29 mouse cellular contexts compared by ENCODE assay signal in the genomic region with DNA sequence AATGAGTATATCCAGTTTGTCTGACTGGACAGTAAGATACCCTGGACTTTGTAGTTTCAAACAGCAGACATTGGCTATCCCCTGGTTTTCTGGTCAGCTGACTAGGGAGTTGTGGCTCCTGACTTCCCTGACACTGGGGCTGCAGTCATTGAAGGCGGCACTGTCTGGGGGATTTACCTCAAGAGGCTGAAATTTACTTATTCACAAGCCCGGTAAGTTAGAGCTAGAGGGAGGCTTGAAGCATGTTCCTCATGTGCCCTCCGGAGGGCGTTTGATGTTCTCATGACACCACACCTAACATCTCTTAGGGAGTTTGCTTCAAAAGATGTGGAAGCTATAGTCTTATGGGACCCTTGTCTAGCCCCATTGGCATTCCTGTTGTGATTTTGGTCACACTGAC. TPM values are rescaled to one million over a fixed set of nuclear protein-coding genes. Genes with fewer than 3 reads are reported as not detected.
DNase-seq lines count a peak whose midpoint lies in the region; ATAC-seq and TF ChIP-seq lines count a peak whose summit lies in the region.
"Had no signal": no experiment of that assay in that cellular context is flagged by ENCODE, and none has a peak within 500 bp of the region (broad histone marks: within the 10 kb centered on the region; RNA-seq: fewer than 3 reads in every experiment).

No protein-coding gene starts in this region.

- no peak for TF ChIP-seq CTCF in hindbrain, postnatal 0 days (IDR thresholded peaks at IDR 0.05; ENCODE audit: low read depth)
- TF ChIP-seq CTCF in thymus, adult 2 months (IDR thresholded peaks at IDR 0.05; ENCODE audit: borderline replicate concordance, control insufficient read depth, extremely low read depth, insufficient read depth, low read length, poor library complexity): no peak

- ATAC-seq in hindbrain, postnatal 0 days: peak; percentile 24; the same call in 1 of the 2 replicates
- ATAC-seq in hindbrain, embryonic 16.5 days: no peak
- ATAC-seq in activated CD4-positive, CD25-positive, alpha-beta regulatory T cell, adult 4 months: peak; percentile 27
- ATAC-seq: forebrain, embryonic 15.5 days had no signal

- H3K27ac ChIP-seq in hindbrain, postnatal 0 days: no peak overlapping the region
- no peak overlapping the region for H3K27ac ChIP-seq in hindbrain, embryonic 16.5 days (ENCODE audit: low read depth, low read length)
- no peak overlapping the region for H3K27ac ChIP-seq in thymus, adult 2 months (ENCODE audit: control insufficient read depth, insufficient read depth, low read length)
- H3K27ac ChIP-seq: embryonic facial prominence, embryonic 15.5 days; forebrain, embryonic 15.5 days; heart, embryonic 13.5 days; hindbrain, embryonic 14.5 days; kidney, embryonic 15.5 days; midbrain, embryonic 12.5 days had no signal

- H3K36me3 ChIP-seq in hindbrain, postnatal 0 days (ENCODE audit: insufficient read depth, low read length): peaks cover 16% of the 10 kb centered on the region; the same call in 1 of the 2 replicates
- peaks cover 7% of the 10 kb centered on the region; the same call in 1 of the 2 replicates for H3K36me3 ChIP-seq in hindbrain, embryonic 16.5 days (ENCODE audit: control insufficient read depth, insufficient read depth, low read length)
- H3K36me3 ChIP-seq in thymus, adult 2 months (ENCODE audit: control insufficient read depth, insufficient read depth, low read length): peaks cover 17% of the 10 kb centered on the region; the same call in 1 of the 2 replicates

- no peaks in the 10 kb centered on the region for H3K4me1 ChIP-seq in hindbrain, postnatal 0 days (ENCODE audit: insufficient read depth, low read length)
- no peaks in the 10 kb centered on the region for H3K4me1 ChIP-seq in hindbrain, embryonic 16.5 days (ENCODE audit: control insufficient read depth, insufficient read depth, low read depth, low read length)
- H3K4me1 ChIP-seq in thymus, adult 2 months (replicated peaks; ENCODE audit: control insufficient read depth, insufficient read depth, low read length): peaks cover 28% of the 10 kb centered on the region
- H3K4me1 ChIP-seq: forebrain, embryonic 15.5 days had no signal

- TF ChIP-seq POLR2A in thymus, adult 2 months (IDR thresholded peaks at IDR 0.05; ENCODE audit: control insufficient read depth, extremely low read depth, insufficient read depth, low read length, poor library complexity): no peak

- DNase-seq in hindbrain, postnatal 0 days (ENCODE audit: low spot score): no peak
- peak; percentile 35 for DNase-seq in thymus, postnatal 0 days (ENCODE audit: low spot score)
- no peak for DNase-seq in thymus, adult 2 months
- DNase-seq in adrenal gland, adult (ENCODE audit: inconsistent age in 2 of 2, low spot score in 1 of 2): no peak
- no peak for DNase-seq in kidney, postnatal 25 days
- DNase-seq in Muller cell, postnatal 12 days (ENCODE audit: inconsistent ontology term): no peak
- DNase-seq: adrenal gland, postnatal 36 days; cerebellum, adult 11 months; cerebellum, adult 9-11 months; gastrocnemius, postnatal 25 days; heart, adult 18-20 months; heart, postnatal 36 days; kidney, adult 11 months; lung, adult 18-20 months; lung, postnatal 14 days; right cerebral cortex, postnatal 25 days; spleen, adult 18-20 months; thymus, postnatal 36 days had no signal

- no peaks in the 10 kb centered on the region for H3K27me3 ChIP-seq in hindbrain, postnatal 0 days (ENCODE audit: insufficient read depth, low read length)
- H3K27me3 ChIP-seq in hindbrain, embryonic 16.5 days (replicated peaks; ENCODE audit: control insufficient read depth, insufficient read depth, low read length): no peaks in the 10 kb centered on the region
- no peaks in the 10 kb centered on the region for H3K27me3 ChIP-seq in thymus, adult 2 months (ENCODE audit: control insufficient read depth, insufficient read depth, low read length)
- H3K27me3 ChIP-seq: embryonic facial prominence, embryonic 15.5 days; forebrain, embryonic 15.5 days; heart, embryonic 13.5 days; kidney, embryonic 15.5 days; midbrain, embryonic 12.5 days had no signal

- H3K4me3 ChIP-seq in hindbrain, postnatal 0 days (ENCODE audit: low read length): no peak overlapping the region
- H3K4me3 ChIP-seq in hindbrain, embryonic 16.5 days (ENCODE audit: low read length): no peak overlapping the region
- no peak overlapping the region for H3K4me3 ChIP-seq in thymus, adult 2 months (ENCODE audit: control insufficient read depth, insufficient read depth, low read length)
- H3K4me3 ChIP-seq: embryonic facial prominence, embryonic 15.5 days; forebrain, embryonic 15.5 days; heart, embryonic 13.5 days; kidney, embryonic 15.5 days; midbrain, embryonic 12.5 days had no signal

- no peaks in the 10 kb centered on the region for H3K9me3 ChIP-seq in hindbrain, postnatal 0 days (ENCODE audit: low read length)
- H3K9me3 ChIP-seq in hindbrain, embryonic 16.5 days (ENCODE audit: control insufficient read depth, low read length): no peaks in the 10 kb centered on the region
- H3K9me3 ChIP-seq: embryonic facial prominence, embryonic 15.5 days; forebrain, embryonic 15.5 days; G1E; heart, embryonic 13.5 days; kidney, embryonic 15.5 days; midbrain, embryonic 12.5 days had no signal

- WGBS in hindbrain, postnatal 0 days: 82% methylated on average over 4 of the region's 4 CpGs
- whole genome bisulfite sequencing in hindbrain, embryonic 16.5 days: 83% methylated on average over 4 of the region's 4 CpGs
- 97% methylated on average over 4 of the region's 4 CpGs for WGBS in thymus, adult 2 months

- H3K9ac ChIP-seq in hindbrain, postnatal 0 days (replicated peaks; ENCODE audit: low read length): no peak overlapping the region
- H3K9ac ChIP-seq in hindbrain, embryonic 16.5 days (ENCODE audit: low read depth, low read length): no peak overlapping the region
- H3K9ac ChIP-seq: embryonic facial prominence, embryonic 15.5 days; forebrain, embryonic 15.5 days; heart, embryonic 13.5 days; hindbrain, embryonic 14.5 days; kidney, embryonic 15.5 days; midbrain, embryonic 12.5 days had no signal

- H3K4me2 ChIP-seq in hindbrain, postnatal 0 days (ENCODE audit: low read depth, low read length): no peak overlapping the region
- H3K4me2 ChIP-seq in hindbrain, embryonic 16.5 days (ENCODE audit: low read length): no peak overlapping the region
- H3K4me2 ChIP-seq: embryonic facial prominence, embryonic 15.5 days; forebrain, embryonic 15.5 days; heart, embryonic 13.5 days; hindbrain, embryonic 14.5 days; kidney, embryonic 15.5 days; midbrain, embryonic 12.5 days had no signal

RNA-seq across cellular contexts. Expression of a gene that starts 26.8 kb away (rescaled TPM):
- 43.7 and 54.5 TPM in 2 replicates for total RNA-seq in hindbrain, postnatal 0 days (2014; rRNA removed)
- 29.2 and 32.2 TPM in 2 replicates for polyA plus RNA-seq in hindbrain, postnatal 0 days (2015; fragmentation: Nextera tagmentation; extraction: Ambion mirVana)
- 35.7 and 38.8 TPM in 2 replicates for polyA plus RNA-seq in hindbrain, embryonic 16.5 days (2015; fragmentation: Nextera tagmentation; extraction: Ambion mirVana)
- 31.0 and 33.8 TPM in 2 replicates for polyA plus RNA-seq in thymus, postnatal 0 days (2015; fragmentation: Nextera tagmentation; extraction: Ambion mirVana)
- polyA plus RNA-seq in thymus, adult 2 months (2012; rRNA removed): 40.9 and 43.9 TPM in 2 replicates
- polyA plus RNA-seq in activated CD4-positive, CD25-positive, alpha-beta regulatory T cell, adult 4 months (2017; shearing (Covaris generic)): 10 to 100 TPM; 21.8 to 34.3 TPM

RNA-seq across cellular contexts. Expression of a gene that starts 40.8 kb away (rescaled TPM):
- total RNA-seq in hindbrain, postnatal 0 days (2014; rRNA removed): 2.5 and 2.9 TPM in 2 replicates
- 1.6 and 1.8 TPM in 2 replicates for polyA plus RNA-seq in hindbrain, postnatal 0 days (2015; fragmentation: Nextera tagmentation; extraction: Ambion mirVana)
- polyA plus RNA-seq in hindbrain, embryonic 16.5 days (2015; fragmentation: Nextera tagmentation; extraction: Ambion mirVana): 1.7 and 2.1 TPM in 2 replicates
- 3.4 and 3.8 TPM in 2 replicates for polyA plus RNA-seq in thymus, postnatal 0 days (2015; fragmentation: Nextera tagmentation; extraction: Ambion mirVana)
- polyA plus RNA-seq in thymus, adult 2 months (2012; rRNA removed): 6.5 and 8.8 TPM in 2 replicates
- polyA plus RNA-seq in activated CD4-positive, CD25-positive, alpha-beta regulatory T cell, adult 4 months (2017; shearing (Covaris generic)): 1 to 10 TPM; 1.1 to 4.4 TPM
- total RNA-seq: common myeloid progenitor, adult 5-6 weeks; megakaryocyte, adult 5-6 weeks had no signal
